Mouse (Mus musculus) forelimb bud, embryonic 11.5 days (tissue): ENCODE results near the gene 1190007I07Rik.

Experiments
- DNase-seq: peaks from one replicate; pipeline ENCODE4 v3.0.0-alpha.2; 2012; ENCODE audit warnings: low read depth, low spot score

The 1190007I07Rik gene

GRCm38 (mm10) chr10:82622671-82623552 is at the start of gene 1190007I07Rik:
1190007I07Rik (minus strand) TSS chr10:82623228.
- DNase-seq: peak; percentile 93

DNA sequence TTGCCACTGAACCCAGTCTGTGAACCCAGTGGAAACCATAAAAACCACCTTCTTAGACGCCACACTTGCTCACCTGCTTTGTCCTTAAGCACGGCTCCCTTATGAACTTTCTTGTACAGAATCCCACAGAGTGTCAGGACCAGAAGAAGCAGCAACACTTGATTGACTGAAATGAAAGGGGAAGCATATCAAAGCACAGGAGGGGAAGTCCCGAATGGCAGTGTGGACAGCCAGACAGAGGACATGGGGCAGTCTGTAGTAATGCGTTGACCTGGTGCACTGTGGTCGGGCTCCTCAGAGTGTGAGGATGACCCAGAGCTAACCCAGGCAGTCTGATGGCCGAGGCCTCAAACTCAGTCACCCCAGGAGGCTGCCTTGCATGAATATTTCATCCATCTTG is 47.2 kb upstream of the 1190007I07Rik start:
- DNase-seq: no peak

DNA sequence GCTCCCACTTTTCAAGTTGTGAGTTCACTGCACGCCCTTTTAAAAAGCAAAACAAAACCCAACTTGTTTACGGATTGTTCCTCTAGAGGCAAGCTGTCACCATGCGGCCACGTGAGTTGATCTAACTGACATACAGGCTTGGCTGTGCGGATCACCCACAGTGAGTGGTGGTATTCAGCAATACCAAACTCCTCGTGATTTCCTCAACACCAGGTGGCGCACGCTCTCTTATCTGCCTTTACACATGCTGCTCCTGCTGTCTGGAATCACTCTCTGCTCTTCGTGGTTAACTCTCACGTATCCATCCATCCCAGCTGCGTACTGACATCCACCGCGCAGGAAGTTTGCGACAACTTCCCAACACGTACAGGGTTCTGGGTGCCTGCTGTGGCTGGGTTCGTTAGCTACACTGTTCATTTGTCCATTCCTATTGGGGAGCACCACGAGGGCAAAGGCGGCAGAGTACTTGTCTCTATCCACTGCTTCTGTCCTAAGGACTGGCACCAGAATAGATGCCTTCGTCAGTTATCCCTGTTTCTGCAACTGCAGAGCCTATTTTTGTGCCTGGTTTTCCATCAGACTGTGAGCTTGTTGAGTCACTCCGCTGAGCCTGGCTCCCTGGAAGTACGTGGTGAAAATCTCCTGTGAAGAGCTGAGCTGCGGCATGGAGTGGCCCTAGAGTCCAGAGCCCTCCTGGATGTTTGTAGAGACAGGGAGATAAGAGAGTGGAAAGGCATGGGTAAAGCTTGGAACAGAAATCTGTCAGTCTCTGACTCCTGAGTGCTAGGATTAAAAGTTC is 43.6 kb upstream of the 1190007I07Rik start:
- DNase-seq: peak; percentile 87

GRCm38 (mm10) chr10:82665951-82666350 is 42.9 kb upstream of the 1190007I07Rik start:
- no peak for DNase-seq

- no peak for DNase-seq
Measured at GRCm38 (mm10) chr10:82663289-82663688, 40.3 kb upstream of the 1190007I07Rik start.

DNA sequence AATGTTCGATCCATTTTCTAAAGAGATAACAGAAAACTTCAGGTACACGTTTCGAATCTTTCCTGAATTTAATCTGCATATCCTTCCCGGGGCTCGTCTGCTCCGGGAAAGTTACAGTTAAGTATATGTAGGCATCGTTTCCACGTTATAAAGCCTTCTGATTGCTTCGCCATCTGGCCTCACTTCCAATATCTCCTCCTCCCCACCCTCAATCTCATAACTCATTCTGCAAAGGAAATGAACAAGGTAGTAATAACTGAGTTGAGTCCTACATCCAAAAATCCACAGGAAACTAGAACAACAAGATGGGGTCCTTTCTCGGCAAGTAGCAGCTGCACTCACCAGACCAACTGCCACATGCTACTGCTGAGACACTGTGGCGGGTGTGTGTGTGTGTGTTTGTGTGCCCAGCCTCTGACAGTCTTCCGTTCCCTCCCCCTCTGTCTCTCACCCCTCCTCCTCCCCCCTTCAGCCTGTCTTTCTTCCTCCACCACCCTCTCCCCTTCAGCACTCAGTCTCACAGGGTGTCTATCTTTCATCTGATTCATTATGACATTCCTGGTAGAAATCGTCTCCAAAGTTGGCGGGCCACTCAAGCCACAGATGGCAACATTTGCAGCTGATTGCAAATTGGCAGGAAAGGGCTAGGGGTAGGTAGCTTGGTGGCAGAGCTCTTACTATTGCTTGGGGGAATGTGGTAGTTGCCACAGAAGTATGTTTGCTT is 39.4 kb upstream of the 1190007I07Rik start:
- DNase-seq: no peak

DNA sequence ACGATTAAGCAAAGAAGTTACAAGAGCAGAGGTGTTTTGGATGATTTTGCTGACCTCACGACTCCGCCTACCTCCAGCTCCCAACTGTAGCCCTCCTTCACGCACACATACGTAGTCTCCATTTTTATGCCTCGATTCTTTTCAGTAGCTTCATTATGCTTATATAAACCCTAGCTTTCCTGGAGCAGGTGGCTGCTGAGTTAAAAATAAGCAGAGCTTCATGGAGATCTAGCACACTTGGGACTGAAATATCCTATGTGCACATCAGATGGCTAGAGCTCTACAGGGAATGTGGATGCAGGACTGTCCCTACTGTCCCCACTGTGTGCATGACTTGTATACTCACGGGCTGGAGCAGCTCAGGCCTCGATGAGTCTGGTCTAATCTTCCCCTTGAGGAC is 38.8 kb upstream of the 1190007I07Rik start:
- no peak for DNase-seq

DNA sequence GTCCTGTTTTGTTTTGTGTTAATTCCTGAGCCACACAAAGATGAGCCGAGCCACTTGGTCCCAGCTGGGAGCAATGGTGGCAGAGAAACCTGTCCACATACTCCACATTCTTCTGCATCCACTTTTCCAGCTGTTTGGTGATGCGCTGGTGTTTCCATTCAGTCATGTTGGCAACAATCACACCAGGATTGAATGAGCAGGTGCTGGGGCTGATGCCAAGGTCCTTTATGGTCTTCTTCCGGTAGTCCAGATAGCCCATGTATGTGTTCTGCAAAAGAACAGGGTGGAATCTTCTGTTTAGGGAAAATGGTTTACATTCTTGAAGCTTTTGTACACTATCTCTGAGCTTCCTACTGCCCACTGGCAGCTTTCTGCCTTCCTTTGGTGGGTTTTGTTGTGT is 31.6 kb upstream of the 1190007I07Rik start:
- DNase-seq: no peak

- no peak for DNase-seq
Measured at GRCm38 (mm10) chr10:82652625-82653024, 29.6 kb upstream of the 1190007I07Rik start.

DNA sequence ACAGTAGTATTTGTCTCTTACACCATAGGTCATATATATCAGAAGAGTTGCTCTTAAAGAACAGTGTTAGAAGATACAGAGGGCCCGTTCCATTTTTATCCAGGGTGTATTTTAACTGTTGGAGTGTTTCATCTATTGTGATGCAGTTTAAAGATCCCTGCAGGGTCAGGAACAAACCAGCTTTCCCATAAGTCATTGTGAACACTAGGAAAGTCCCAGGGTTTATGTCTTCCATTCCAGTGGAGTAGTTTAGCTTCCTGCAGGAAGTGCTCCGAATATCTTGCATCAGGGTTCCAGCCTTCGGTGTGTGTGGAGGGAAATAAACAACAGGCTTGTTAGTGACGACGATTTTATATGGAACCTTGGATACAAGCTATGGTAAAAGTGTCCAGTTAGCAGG is 28.2 kb upstream of the 1190007I07Rik start:
- DNase-seq: no peak

- no peak for DNase-seq
Measured at GRCm38 (mm10) chr10:82647205-82647811, 24.3 kb upstream of the 1190007I07Rik start.

- no peak for DNase-seq
Measured at GRCm38 (mm10) chr10:82646083-82646482, 23.1 kb upstream of the 1190007I07Rik start.

GRCm38 (mm10) chr10:82641481-82641880 is 18.5 kb upstream of the 1190007I07Rik start:
- no peak for DNase-seq

- no peak for DNase-seq
Measured at GRCm38 (mm10) chr10:82639032-82639698, 16.1 kb upstream of the 1190007I07Rik start.

DNA sequence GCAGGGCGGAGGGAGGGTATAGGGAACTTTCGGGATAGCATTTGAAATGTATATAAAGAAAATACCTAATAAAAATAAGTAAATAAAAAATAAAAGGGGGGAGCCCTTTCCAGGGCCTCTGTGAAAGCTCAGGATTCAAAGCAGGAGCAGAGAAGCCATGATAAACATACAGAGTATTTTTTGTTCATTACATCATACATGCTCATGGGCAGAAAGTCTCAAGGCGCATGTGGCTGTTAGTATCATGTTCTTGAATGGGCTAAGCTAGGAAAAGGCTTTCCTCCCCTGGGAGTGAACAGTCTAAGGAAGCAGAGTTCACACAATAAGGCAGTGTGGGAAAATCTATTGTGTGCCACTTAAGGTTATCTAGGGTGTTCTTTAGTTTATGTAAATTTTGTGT is 13.3 kb upstream of the 1190007I07Rik start:
- no peak for DNase-seq

GRCm38 (mm10) chr10:82634348-82634747 is 11.3 kb upstream of the 1190007I07Rik start:
- DNase-seq: no peak

GRCm38 (mm10) chr10:82632496-82633280 is 9.7 kb upstream of the 1190007I07Rik start:
- DNase-seq: no peak

- DNase-seq: no peak
Measured at GRCm38 (mm10) chr10:82631133-82631532, 8.1 kb upstream of the 1190007I07Rik start.

GRCm38 (mm10) chr10:82630497-82630896 is 7.5 kb upstream of the 1190007I07Rik start:
- DNase-seq: no peak

- peak; percentile 92 for DNase-seq
Measured at GRCm38 (mm10) chr10:82629586-82630255, 6.7 kb upstream of the 1190007I07Rik start, which contains the start of gene Tdg. Tdg (plus strand) TSS chr10:82629828.
